Mouse (Mus musculus) intestine, postnatal 0 days (tissue): ENCODE measurements around the gene Olfr1402. TPM values are rescaled to one million over a fixed set of nuclear protein-coding genes. Genes with fewer than 3 reads are reported as not detected.

Source experiments
- ATAC-seq: fragments of 200-750 bp; cut with Nextera tagmentation; 2 replicates; pipeline ENCODE4 v1.8.0; 2017; ENCODE audit warnings: mild to moderate bottlenecking, moderate TSS enrichment, moderate library complexity
- H3K27ac ChIP-seq: fragments of 300-500 bp; sonication (generic); 2 replicates; pipeline ENCODE4 v1.5.1; 2014; ENCODE audit warnings: mild to moderate bottlenecking, low read depth, low read length, moderate library complexity
- H3K27me3 ChIP-seq: fragments of 300-500 bp; sonication (generic); replicated peaks from 2 replicates; pipeline ENCODE4 v1.6.1; 2014; ENCODE audit warnings: low read length, mixed read lengths; ENCODE audit not compliant: control insufficient read depth, insufficient read depth
- H3K36me3 ChIP-seq: fragments of 300-500 bp; sonication (generic); 2 replicates; pipeline ENCODE4 v1.6.1; 2014; ENCODE audit warnings: mild to moderate bottlenecking, moderate library complexity; ENCODE audit not compliant: control insufficient read depth, insufficient read depth
- H3K4me1 ChIP-seq: fragments of 300-500 bp; sonication (generic); replicated peaks from 2 replicates; pipeline ENCODE4 v1.6.1; 2014; ENCODE audit warnings: antibody characterized with exemption, low read length, mixed read lengths; ENCODE audit not compliant: control insufficient read depth, insufficient read depth
- H3K4me2 ChIP-seq: fragments of 300-500 bp; sonication (generic); replicated peaks from 2 replicates; pipeline ENCODE4 v1.6.1; 2014; ENCODE audit warnings: low read depth, mild to moderate bottlenecking, moderate library complexity
- H3K4me3 ChIP-seq: fragments of 300-500 bp; sonication (generic); 2 replicates; pipeline ENCODE4 v1.5.1; 2014; ENCODE audit warnings: low read depth, low read length
- H3K9ac ChIP-seq: fragments of 300-500 bp; sonication (generic); 2 replicates; pipeline ENCODE4 v1.6.1; 2014; ENCODE audit warnings: mild to moderate bottlenecking, low read depth, low read length
- H3K9me3 ChIP-seq: fragments of 300-500 bp; sonication (generic); 2 replicates; pipeline ENCODE4 v1.6.1; 2016; ENCODE audit warnings: mixed run types; ENCODE audit not compliant: control insufficient read depth
- CTCF ChIP-seq: sonication (generic); IDR thresholded peaks from 2 replicates; pipeline ENCODE4 v1.5.1; 2016; ENCODE audit warnings: low read depth, mild to moderate bottlenecking, control low read depth, antibody characterized with exemption, moderate library complexity
- WGBS: fragments of 180-500 bp; shearing (Covaris S2); extraction: QIAGEN DNeasy Blood & Tissue Kit; methylation state at CpG from one replicate; pipeline ENCODE4 v1.1.7; 2014; 5-methylcytosine and 5-hydroxymethylcytosine counted together
- polyA plus RNA-seq: library from polyadenylated mRNA; unstranded; fragments of >200 nt; fragmentation: Nextera tagmentation; extraction: Ambion mirVana; gene quantifications from 2 replicates; pipeline ENCODE4 v1.2.1, GENCODE M21; 2015

Olfr1402 gene
- polyA plus RNA-seq, 1 experiment from 2014 or later: not detected

- Histone ChIP-seq H3K27ac (no peak overlapping the region), H3K27me3 (no peaks in the 10 kb centered on the region), H3K9ac (no peak overlapping the region), H3K9me3 (no peaks in the 10 kb centered on the region), H3K4me2 (no peak overlapping the region), H3K4me1 (no peaks in the 10 kb centered on the region), H3K4me3 (no peak overlapping the region), H3K36me3 (no peaks in the 10 kb centered on the region)
- ATAC-seq: no peak
- 62% methylated on average over 3 of the region's 3 CpGs for WGBS
- TF ChIP-seq CTCF: no peak
Observed at GRCm38 (mm10) chr3:97363418-97364098, 58.3 kb downstream of the Olfr1402 start.

- Histone ChIP-seq H3K9me3 (no peaks in the 10 kb centered on the region), H3K4me3 (no peak overlapping the region), H3K27me3 (no peaks in the 10 kb centered on the region), H3K4me1 (no peaks in the 10 kb centered on the region), H3K4me2 (no peak overlapping the region), H3K27ac (no peak overlapping the region), H3K36me3 (no peaks in the 10 kb centered on the region), H3K9ac (no peak overlapping the region)
- 83% methylated on average over 1 of the region's 1 CpGs for WGBS
- TF ChIP-seq CTCF: no peak
- ATAC-seq: no peak
Observed at GRCm38 (mm10) chr3:97358448-97358847, 63.4 kb downstream of the Olfr1402 start.

Other genes starting within 250 kb of the Olfr1402 start
- gene Bcl9, start 124.1 kb downstream of the Olfr1402 start, polyA plus RNA-seq: 21.2 and 26.7 TPM in 2 replicates
- gene Chd1l, start 188.2 kb upstream of the Olfr1402 start, polyA plus RNA-seq: 9.0 and 9.9 TPM in 2 replicates
- 91.9 and 94.6 TPM in 2 replicates for gene Fmo5, start 206.8 kb upstream of the Olfr1402 start, polyA plus RNA-seq
- gene Prkab2, start 236.2 kb upstream of the Olfr1402 start, polyA plus RNA-seq: 3.1 and 4.1 TPM in 2 replicates